ENCODE assay signal across 27 mouse cellular contexts in genomic region chr7:135477256-135477655, GRCm38 (mm10). TPM values are rescaled to one million over a fixed set of nuclear protein-coding genes. Genes with fewer than 3 reads are reported as not detected.
"Had no signal": no experiment of that assay in that cellular context is flagged by ENCODE, and none has a peak within 500 bp of the region (broad histone marks: within the 10 kb centered on the region; RNA-seq: fewer than 3 reads in every experiment).

No protein-coding gene starts in this region.

- ATAC-seq: liver, postnatal 0 days; lung, postnatal 0 days had no signal

- DNase-seq: kidney, postnatal 14 days; kidney, postnatal 4 days; layer of hippocampus, adult 9-11 months; layer of hippocampus, postnatal 36 days; liver, postnatal 0 days; lung, embryonic 14.5 days; midbrain, embryonic 14.5 days; right cerebral cortex, adult 18-20 months; right cerebral cortex, postnatal 14 days; right cerebral cortex, postnatal 4 days; thymus, adult 2 months; thymus, postnatal 14 days; thymus, postnatal 4 days had no signal

- H3K36me3 ChIP-seq: midbrain, embryonic 10.5 days; neural tube, embryonic 12.5 days; neural tube, embryonic 15.5 days had no signal

- H3K4me2 ChIP-seq: lung, embryonic 14.5 days; neural tube, embryonic 12.5 days; neural tube, embryonic 15.5 days had no signal

- H3K27ac ChIP-seq: left cerebral cortex, adult 2 months; liver, embryonic 14.5 days; macrophage; midbrain, embryonic 10.5 days; neural tube, embryonic 12.5 days; neural tube, embryonic 15.5 days; stomach, postnatal 0 days had no signal

- H3K9me3 ChIP-seq: midbrain, embryonic 10.5 days; neural tube, embryonic 12.5 days; neural tube, embryonic 15.5 days had no signal

- H3K9ac ChIP-seq: liver, embryonic 14.5 days; liver, postnatal 0 days; lung, embryonic 14.5 days; neural tube, embryonic 12.5 days; neural tube, embryonic 15.5 days had no signal

- H3K27me3 ChIP-seq: neural tube, embryonic 15.5 days had no signal

- H3K4me3 ChIP-seq: left cerebral cortex, adult 2 months; midbrain, embryonic 10.5 days; neural tube, embryonic 12.5 days; neural tube, embryonic 15.5 days had no signal

RNA-seq across cellular contexts. Expression of gene Clrn3, which starts 51.2 kb away (rescaled TPM):
- total RNA-seq: layer of hippocampus, adult 18-20 months; layer of hippocampus, postnatal 36 days; left cerebral cortex, adult 2 months; left cerebral cortex, postnatal 10 days; left cerebral cortex, postnatal 36 days; liver, adult 2 months; megakaryocyte, adult 5-6 weeks had no signal
- polyA plus RNA-seq: limb, embryonic 11.5 days; liver, embryonic 14.5 days; liver, postnatal 0 days; lung, embryonic 14.5 days; lung, postnatal 0 days; macrophage; midbrain, embryonic 10.5 days; midbrain, embryonic 14.5 days; neural tube, embryonic 12.5 days; neural tube, embryonic 15.5 days had no signal
